Mouse (Mus musculus) adrenal gland, postnatal 25 days (tissue): ENCODE results near the gene Cass4. TPM values are rescaled to one million over a fixed set of nuclear protein-coding genes. Genes with fewer than 3 reads are reported as not detected.

Experiments used
- total RNA-seq: library from RNA; stranded (reverse); gene quantifications from 2 replicates; pipeline ENCODE4 v1.2.3, GENCODE M21; 2021

The Cass4 gene
- total RNA-seq, 1 experiment from 2014 or later = not detected

Other genes starting within 250 kb of the Cass4 start
- not detected in 2 replicates for gene Mc3r, start 145.3 kb upstream of the Cass4 start, total RNA-seq
- 31.9 and 32.8 TPM in 2 replicates for gene Fam210b, start 48.2 kb upstream of the Cass4 start, total RNA-seq
- 6.7 and 9.6 TPM in 2 replicates for gene Aurka, start 23.3 kb upstream of the Cass4 start, total RNA-seq
- gene Cstf1, start 23.1 kb upstream of the Cass4 start, total RNA-seq = 34.0 and 36.4 TPM in 2 replicates
- 75.6 and 85.2 TPM in 2 replicates for gene Rtf2, start 46.8 kb downstream of the Cass4 start, total RNA-seq
- gene Gcnt7, start 64.8 kb downstream of the Cass4 start, total RNA-seq = not detected in 2 replicates
- 0.49 TPM in 1 of 2 replicates, not detected in the other for gene Fam209, start 78.7 kb downstream of the Cass4 start, total RNA-seq
- gene Tfap2c, start 155.8 kb downstream of the Cass4 start, total RNA-seq = not detected in 2 replicates